Mouse (Mus musculus) brain, embryonic 14.5 days (tissue): ENCODE results near the gene Rad54l.

Source experiments
- CTCF ChIP-seq: fragments of 200-500 bp; IDR thresholded peaks from 2 replicates; pipeline ENCODE4 v1.5.1; 2012; ENCODE audit warnings: inconsistent platforms, mild to moderate bottlenecking, moderate library complexity, borderline replicate concordance; ENCODE audit not compliant: insufficient read depth, insufficient read length; ENCODE audit errors: extremely low read depth
- POLR2A ChIP-seq: fragments of 200-500 bp; IDR thresholded peaks from 2 replicates; pipeline ENCODE4 v1.6.1; 2012; ENCODE audit warnings: mild to moderate bottlenecking, inconsistent platforms, borderline replicate concordance; ENCODE audit not compliant: poor library complexity, insufficient read depth, insufficient read length, severe bottlenecking; ENCODE audit errors: extremely low read depth

- TF ChIP-seq CTCF = no peak
- TF ChIP-seq POLR2A = no peak
These were observed 49.3 kb downstream of the Rad54l start for GRCm38 (mm10) chr4:116074145-116074675.
